Mouse (Mus musculus) left cerebral cortex, adult 6 months (tissue): Measurements from ENCODE around the gene Cryzl1. TPM values are rescaled to one million over a fixed set of nuclear protein-coding genes. Genes with fewer than 3 reads are reported as not detected.

Experiments used
- long read RNA-seq, 2 experiments: library from polyadenylated mRNA; unstranded; transcript quantifications; one replicate each; pipeline ENCODE4 v2.0.0; 2019 to 2020
- polyA plus RNA-seq: library from polyadenylated mRNA; unstranded; fragments of <200 nt; fragmentation: Nextera tagmentation; gene quantifications from 2 replicates; pipeline ENCODE4 v1.2.3, GENCODE M21; 2021

The Cryzl1 gene
- 140 and 220 TPM in 2 replicates for polyA plus RNA-seq
- long read RNA-seq, experiment 1, transcript Cryzl1-212 (8 exons, 592 nt), result minor isoform, 7 of 1,033 reads
- long read RNA-seq, experiment 1, transcript Cryzl1-201 (13 exons, 1,965 nt), result major isoform, 446 of 1,033 reads
- long read RNA-seq, experiment 1, partial matches to known transcripts, result 459 of 1,033 reads
- long read RNA-seq, experiment 1, other reads (novel, unspliced or antisense), result 118 of 1,033 reads
- long read RNA-seq, experiment 2, transcript Cryzl1-201 (13 exons, 1,965 nt), result major isoform, 90 of 236 reads
- long read RNA-seq, experiment 2, partial matches to known transcripts, result 116 of 236 reads
- long read RNA-seq, experiment 2, other reads (novel, unspliced or antisense), result 25 of 236 reads

DNA sequence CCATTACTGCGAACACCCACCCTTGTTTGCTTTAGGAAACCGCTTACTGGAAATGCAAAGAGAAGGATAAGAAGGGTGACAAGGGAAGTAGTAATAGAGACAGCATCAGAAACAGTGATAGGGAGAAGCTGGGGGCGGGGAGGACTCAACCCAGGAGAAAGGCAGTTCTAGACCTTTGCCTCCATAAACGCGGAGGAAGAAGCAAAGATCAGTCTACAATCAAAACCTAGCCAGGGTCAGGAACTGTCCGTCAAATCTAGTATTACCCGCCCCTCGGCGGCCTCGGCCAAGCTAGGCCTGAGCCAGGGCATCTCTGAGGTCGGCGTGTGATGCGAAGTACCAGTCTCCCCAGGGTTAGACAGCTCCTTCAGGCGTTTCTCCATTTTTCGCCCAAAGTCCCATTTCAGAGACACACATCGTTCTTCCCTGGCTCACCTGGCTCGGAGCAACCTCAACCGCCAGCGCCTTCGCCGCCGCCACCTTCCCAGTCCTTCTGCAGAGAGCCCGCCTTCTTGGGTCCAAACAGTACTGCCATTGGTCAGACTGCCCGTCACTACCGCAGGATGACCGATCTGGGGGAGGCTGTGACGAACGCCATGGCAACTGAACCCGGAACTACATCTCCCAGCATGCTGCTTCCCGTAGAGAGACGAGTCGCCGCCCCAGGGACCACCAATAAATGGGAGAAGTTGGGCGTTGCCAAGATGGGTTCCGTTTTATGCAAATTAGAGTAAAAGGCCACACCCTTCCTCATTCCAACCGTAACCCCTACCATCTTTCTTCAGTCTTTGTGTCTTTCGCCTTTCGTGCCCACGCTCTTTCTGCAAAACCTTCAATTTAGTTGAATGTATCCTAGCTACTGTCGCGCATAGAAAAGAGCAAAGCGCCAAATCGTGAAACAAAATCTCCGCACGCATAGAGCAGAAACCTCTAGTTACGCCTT is at the start of gene Cryzl1:
Cryzl1 (minus strand) TSS at position 853 of the 943 bp plus-strand sequence.

DNA sequence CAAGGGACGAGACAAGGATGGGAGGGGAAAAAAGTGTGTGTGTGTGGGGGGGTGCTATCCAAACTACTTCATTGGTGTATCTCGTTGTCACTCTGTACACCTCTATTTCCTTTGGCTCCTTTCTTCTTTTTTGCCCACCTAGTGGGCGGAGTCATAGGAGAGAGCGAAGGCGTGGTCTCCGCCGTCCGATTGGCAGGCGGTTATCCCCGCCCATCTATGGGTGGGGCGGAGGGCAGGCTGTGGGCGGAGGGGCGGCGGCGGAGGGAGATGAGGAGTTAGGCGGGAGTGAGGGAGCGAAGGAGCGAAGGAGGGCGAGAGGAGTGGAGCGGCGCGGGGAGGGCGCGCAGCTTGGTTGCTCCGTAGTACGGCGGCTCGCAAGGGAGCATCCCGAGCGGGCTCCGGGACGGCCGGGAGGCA is 299 bp upstream of the Cryzl1 start, which contains the start of gene Itsn1:
Itsn1 (plus strand) TSS at position 216 of the 417 bp plus-strand sequence.

DNA sequence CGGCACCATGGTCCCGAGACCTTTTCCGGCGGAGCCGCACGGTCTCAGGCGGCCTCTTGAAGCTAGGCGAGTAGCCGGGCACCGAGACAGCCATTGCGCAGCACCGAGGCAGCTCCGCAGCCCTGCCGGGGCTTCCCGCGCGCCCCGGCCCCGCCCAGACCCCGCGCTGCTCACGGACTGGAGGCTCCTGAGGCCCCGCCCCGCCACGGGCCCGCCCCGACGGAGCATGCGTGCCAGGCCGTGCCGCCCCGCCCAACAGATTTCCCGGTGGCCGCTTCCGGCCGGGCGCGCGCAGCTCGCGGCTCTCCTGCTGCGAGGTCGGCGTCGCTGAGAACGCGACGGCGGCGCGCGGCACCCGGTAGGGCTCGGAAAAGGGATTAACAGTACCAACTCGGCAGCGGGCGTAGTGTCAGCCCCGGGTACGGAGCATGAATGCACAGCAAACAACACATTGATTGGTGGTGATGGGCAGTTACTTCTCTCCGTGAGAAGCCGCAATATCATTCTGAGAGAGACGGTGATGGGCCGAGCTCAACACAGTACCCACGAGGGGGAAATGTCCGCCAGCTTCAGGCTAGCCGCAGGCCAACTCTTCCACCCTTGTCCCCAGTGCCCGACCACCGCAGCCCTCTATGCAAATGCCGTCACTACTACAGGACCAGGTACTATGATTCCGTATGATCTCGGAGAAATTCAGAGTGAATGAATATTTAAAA is 40.0 kb downstream of the Cryzl1 start, which contains the start of gene Donson:
Donson (minus strand) TSS at position 152 of the 716 bp plus-strand sequence.

DNA sequence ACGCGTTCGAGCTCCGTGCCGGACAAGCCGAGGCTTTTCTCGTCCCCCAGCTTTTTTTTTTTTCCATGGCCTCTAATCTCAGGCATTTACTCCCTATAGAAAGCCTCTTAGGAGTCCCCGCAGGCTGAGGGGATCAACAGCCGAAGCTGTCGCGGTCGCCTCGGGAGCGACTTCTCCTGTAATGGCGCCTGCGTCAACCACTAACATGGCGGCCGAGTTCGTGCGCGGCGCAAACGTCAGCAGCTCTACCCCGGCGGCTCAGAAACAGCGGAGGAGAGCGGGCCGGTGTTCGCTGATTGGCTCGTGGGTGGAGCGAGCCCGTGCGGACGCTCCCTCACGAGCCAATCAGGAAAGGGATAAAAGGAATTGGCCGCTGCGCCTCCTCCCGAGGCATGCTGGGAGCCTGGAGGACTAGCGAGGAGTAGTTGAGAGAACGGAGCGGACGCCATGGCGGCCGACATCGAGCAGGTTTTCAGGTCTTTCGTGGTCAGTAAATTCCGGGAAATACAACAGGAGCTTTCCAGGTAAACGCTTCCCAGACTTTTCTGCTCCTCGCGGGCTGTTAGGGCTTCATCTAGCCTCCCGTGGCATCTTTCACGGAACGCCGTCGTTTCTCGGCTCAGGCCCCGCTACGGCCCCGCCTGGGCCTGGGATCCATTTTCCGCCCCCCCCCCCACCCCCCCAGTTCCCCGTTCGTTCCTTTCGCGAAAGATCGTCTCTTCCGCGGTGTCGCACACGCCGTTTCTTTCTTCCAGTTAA is 81.1 kb downstream of the Cryzl1 start, which contains the start of gene Son:
Son (plus strand) TSS at position 46 of the 759 bp plus-strand sequence.

DNA sequence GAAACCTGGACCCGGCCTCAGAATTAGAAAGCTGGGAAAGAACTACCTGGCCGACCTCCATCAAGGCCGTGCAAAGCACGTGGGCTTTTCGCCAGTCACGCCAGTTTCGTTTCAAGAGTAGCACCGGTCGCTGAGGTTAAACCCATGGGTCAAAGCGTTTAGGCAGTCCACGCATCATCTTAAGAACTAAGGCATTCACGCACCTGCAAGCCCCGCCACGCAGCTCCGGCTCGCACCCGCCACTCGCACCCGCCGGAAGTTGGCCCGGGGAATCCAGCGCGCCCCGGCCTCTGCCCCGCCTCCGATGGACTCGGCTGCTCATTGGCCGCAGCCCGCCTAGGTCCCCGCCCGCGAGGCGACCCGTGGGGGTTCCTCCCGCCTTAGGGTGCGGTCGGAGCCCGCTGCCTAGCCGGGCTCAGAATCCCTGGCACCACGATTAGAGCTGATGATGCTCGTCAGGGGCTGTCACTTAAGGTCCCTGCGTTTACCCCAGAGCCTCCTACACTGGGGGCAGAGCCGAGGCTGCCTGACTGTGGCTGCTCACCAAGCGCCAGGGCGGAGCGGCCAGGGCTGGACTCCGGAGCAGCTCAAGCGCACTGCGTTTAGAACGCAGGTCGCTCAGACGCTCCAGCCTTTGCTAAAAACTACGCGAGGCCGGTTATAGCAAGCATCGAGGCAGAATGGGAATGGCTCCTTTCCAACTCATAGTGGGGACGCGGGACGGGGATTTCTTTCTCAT is 81.9 kb downstream of the Cryzl1 start, which contains the start of gene Gart:
Gart (minus strand) TSS at position 272 of the 739 bp plus-strand sequence.

Other genes starting within 250 kb of the Cryzl1 start
- gene Ifnar1, start 243.7 kb downstream of the Cryzl1 start, polyA plus RNA-seq, result 13.3 and 16.0 TPM in 2 replicates
- gene Ifngr2, start 181.9 kb downstream of the Cryzl1 start, polyA plus RNA-seq, result 46.9 and 56.4 TPM in 2 replicates
- gene Tmem50b, start 131.2 kb downstream of the Cryzl1 start, polyA plus RNA-seq, result 131 and 164 TPM in 2 replicates
- gene Dnajc28, start 109.9 kb downstream of the Cryzl1 start, polyA plus RNA-seq, result 10.2 and 13.2 TPM in 2 replicates
- gene Gart, start 82.0 kb downstream of the Cryzl1 start, polyA plus RNA-seq, result 22.1 and 25.3 TPM in 2 replicates
- 44.3 and 53.8 TPM in 2 replicates for gene Son, start 81.5 kb downstream of the Cryzl1 start, polyA plus RNA-seq
- 2.9 and 5.4 TPM in 2 replicates for gene Donson, start 40.2 kb downstream of the Cryzl1 start, polyA plus RNA-seq
- gene Itsn1, start 306 bp upstream of the Cryzl1 start, polyA plus RNA-seq, result 13.8 and 18.4 TPM in 2 replicates